Mouse (Mus musculus) cerebellum, adult 2 months (tissue): ENCODE measurements around the gene Smpd3.

Experiments
- CTCF ChIP-seq: fragments of 200-500 bp; IDR thresholded peaks from 2 replicates; pipeline ENCODE4 v1.5.1; 2011; ENCODE audit warnings: low read depth, mild to moderate bottlenecking, control low read depth, low read length, moderate library complexity, borderline replicate concordance; ENCODE audit not compliant: insufficient read depth
- POLR2A ChIP-seq: fragments of 200-500 bp; IDR thresholded peaks from 2 replicates; pipeline ENCODE4 v1.6.1; 2011; ENCODE audit warnings: low read length, control low read depth, borderline replicate concordance; ENCODE audit not compliant: insufficient read depth

DNA sequence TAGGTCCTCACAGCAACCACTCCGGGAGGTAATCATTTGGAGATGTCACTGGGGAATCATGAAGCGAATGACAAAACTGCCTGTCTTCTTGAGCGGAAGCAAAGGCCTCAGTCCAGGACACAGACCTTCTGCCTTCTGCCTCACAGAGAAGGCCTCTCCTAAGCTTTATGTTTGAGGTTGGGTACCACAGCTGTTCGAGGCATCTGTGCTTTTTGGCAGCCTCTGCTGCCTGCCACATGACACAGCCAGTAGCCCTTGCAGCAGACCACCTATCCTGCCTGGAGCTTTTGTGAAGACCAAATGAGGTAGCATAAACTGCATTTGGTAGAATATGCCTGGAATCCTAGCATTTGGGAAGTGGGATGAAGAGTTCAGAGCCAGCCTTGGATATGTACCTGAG is 11.2 kb downstream of the Smpd3 start:
- TF ChIP-seq CTCF, result no peak
- no peak for TF ChIP-seq POLR2A
